Mouse (Mus musculus) embryo, embryonic 11.5 days (tissue): Measurements from ENCODE around the gene Elovl6.

Experiments used
- DNase-seq: peaks from one replicate; pipeline ENCODE4 v3.0.0-alpha.2; 2012; ENCODE audit warnings: low read depth, low spot score

Elovl6 gene

GRCm38 (mm10) chr3:129646781-129647180 is 114.6 kb downstream of the Elovl6 start:
- DNase-seq, result no peak

- DNase-seq, result no peak
These were observed 115.2 kb downstream of the Elovl6 start for GRCm38 (mm10) chr3:129647312-129647711.

- DNase-seq, result no peak
These were observed 116.4 kb downstream of the Elovl6 start for GRCm38 (mm10) chr3:129648598-129648997.

- no peak for DNase-seq
These were observed 117.6 kb downstream of the Elovl6 start for GRCm38 (mm10) chr3:129649586-129650292.

- no peak for DNase-seq
These were observed 118.1 kb downstream of the Elovl6 start for GRCm38 (mm10) chr3:129650293-129650612.

- no peak for DNase-seq
These were observed 118.8 kb downstream of the Elovl6 start for GRCm38 (mm10) chr3:129650931-129651330.

GRCm38 (mm10) chr3:129651765-129652164 is 119.6 kb downstream of the Elovl6 start:
- no peak for DNase-seq

- no peak for DNase-seq
These were observed 120.3 kb downstream of the Elovl6 start for GRCm38 (mm10) chr3:129652476-129652875.

- DNase-seq, result no peak
These were observed 124.4 kb downstream of the Elovl6 start for GRCm38 (mm10) chr3:129656540-129656939.

- DNase-seq, result no peak
These were observed 125.1 kb downstream of the Elovl6 start for GRCm38 (mm10) chr3:129657222-129657621.

- DNase-seq, result no peak
These were observed 125.6 kb downstream of the Elovl6 start for GRCm38 (mm10) chr3:129657775-129658174.

GRCm38 (mm10) chr3:129658776-129659175 is 126.6 kb downstream of the Elovl6 start:
- no peak for DNase-seq

GRCm38 (mm10) chr3:129663906-129664305 is 131.8 kb downstream of the Elovl6 start:
- no peak for DNase-seq

GRCm38 (mm10) chr3:129675923-129676322 is 143.8 kb downstream of the Elovl6 start:
- no peak for DNase-seq

- no peak for DNase-seq
These were observed 148.1 kb downstream of the Elovl6 start for GRCm38 (mm10) chr3:129680258-129680657.

- DNase-seq, result no peak
These were observed 149.7 kb downstream of the Elovl6 start for GRCm38 (mm10) chr3:129681841-129682240.

- no peak for DNase-seq
These were observed 150.2 kb downstream of the Elovl6 start for GRCm38 (mm10) chr3:129682389-129682788.

GRCm38 (mm10) chr3:129683060-129683679 is 151.0 kb downstream of the Elovl6 start:
- no peak for DNase-seq

GRCm38 (mm10) chr3:129686196-129686595 is 154.0 kb downstream of the Elovl6 start:
- no peak for DNase-seq

- DNase-seq, result peak; percentile 61
These were observed 154.7 kb downstream of the Elovl6 start for GRCm38 (mm10) chr3:129686698-129687333.

- DNase-seq, result no peak
These were observed 155.3 kb downstream of the Elovl6 start for GRCm38 (mm10) chr3:129687429-129687828.
